Mouse (Mus musculus) CH12.LX (cell line): ENCODE results near the gene Ccr10. TPM values are rescaled to one million over a fixed set of nuclear protein-coding genes. Genes with fewer than 3 reads are reported as not detected.
A peak's percentile ranks its signal among the peaks of the same experiment; 100 is the strongest.
"Not testable (repeated sequence)": the region's sequence is repeated elsewhere in the genome, so short reads cannot be mapped to it uniquely, and the experiment has no call there.

Experiments used
- DNase-seq: peaks from one replicate; pipeline ENCODE4 v3.0.0-alpha.2; 2013; ENCODE audit errors: extremely low read depth
- H3K27ac ChIP-seq: 2 replicates; pipeline ENCODE4 v1.5.1; 2012; ENCODE audit warnings: low read depth, mild to moderate bottlenecking, control low read depth, moderate library complexity; ENCODE audit not compliant: insufficient read depth
- H3K27me3 ChIP-seq: replicated peaks from 2 replicates; pipeline ENCODE3; 2012; ENCODE audit warnings: inconsistent platforms
- H3K36me3 ChIP-seq, 2 experiments: replicated peaks in 1 of 2; 2 replicates each; pipeline versions ENCODE3 to v1.6.1; 2012; ENCODE audit warnings: inconsistent platforms in 1 of 2, low read length in 1 of 2, mild to moderate bottlenecking in 1 of 2, mixed read lengths in 1 of 2, moderate library complexity in 1 of 2; ENCODE audit not compliant: control insufficient read depth in 1 of 2, insufficient read depth in 1 of 2
- H3K4me1 ChIP-seq, 2 experiments: 2 replicates each; pipeline ENCODE4 v1.6.1; 2012; ENCODE audit warnings: inconsistent platforms in 1 of 2, moderate library complexity in 1 of 2; ENCODE audit not compliant: insufficient read depth in 2 of 2, control insufficient read depth in 1 of 2
- H3K4me2 ChIP-seq: 2 replicates; pipeline ENCODE4 v1.6.1; 2012; ENCODE audit warnings: low read depth, mild to moderate bottlenecking, control low read depth; ENCODE audit not compliant: poor library complexity, insufficient read depth, severe bottlenecking
- H3K4me3 ChIP-seq, 3 experiments: fragments of 150-350 bp in 1 of 3; sonication (generic) in 1 of 3; replicated peaks in 1 of 3; 2 replicates each; pipeline versions ENCODE3 to v1.5.1; 2011 to 2012; ENCODE audit warnings: low read depth in 2 of 3, low read length in 2 of 3, mild to moderate bottlenecking in 2 of 3, moderate library complexity in 2 of 3, control low read depth in 1 of 3, improper control_type of control experiment in 1 of 3, inconsistent platforms in 1 of 3, mixed read lengths in 1 of 3; ENCODE audit not compliant: poor library complexity in 1 of 3
- H3K79me2 ChIP-seq: replicated peaks from 2 replicates; pipeline ENCODE4 v1.6.1; 2012; ENCODE audit warnings: mild to moderate bottlenecking, moderate library complexity; ENCODE audit not compliant: control insufficient read depth, poor library complexity, insufficient read depth, severe bottlenecking; ENCODE audit errors: extremely low read depth
- H3K9ac ChIP-seq: 2 replicates; pipeline ENCODE4 v1.6.1; 2012; ENCODE audit warnings: low read depth, mild to moderate bottlenecking, control low read depth, moderate library complexity; ENCODE audit not compliant: insufficient read depth
- H3K9me3 ChIP-seq: replicated peaks from 2 replicates; pipeline ENCODE3; 2012; ENCODE audit warnings: low read length, inconsistent platforms, mixed read lengths
- CHD1 ChIP-seq: IDR thresholded peaks from 2 replicates; pipeline ENCODE4 v1.6.1; 2012; ENCODE audit warnings: low read depth, low read length, improper control_type of control experiment, inconsistent platforms
- CHD2 ChIP-seq: IDR thresholded peaks from 2 replicates; pipeline ENCODE4 v1.6.1; 2011; ENCODE audit warnings: low read length, improper control_type of control experiment
- CTCF ChIP-seq, 2 experiments: IDR thresholded peaks in 1 of 2; conservative IDR thresholded peaks in 1 of 2; 2 replicates each; pipeline ENCODE4 v1.5.1; 2011 to 2012; ENCODE audit warnings: low read depth in 2 of 2, low read length in 2 of 2, improper control_type of control experiment in 1 of 2, inconsistent platforms in 1 of 2, mild to moderate bottlenecking in 1 of 2, moderate library complexity in 1 of 2
- E2F4 ChIP-seq: IDR thresholded peaks from 2 replicates; pipeline ENCODE4 v1.6.1; 2011; ENCODE audit warnings: low read depth, low read length, improper control_type of control experiment; ENCODE audit not compliant: insufficient replicate concordance
- ETS1 ChIP-seq: conservative IDR thresholded peaks from 2 replicates; pipeline ENCODE4 v1.6.1; 2012; ENCODE audit warnings: low read depth, mild to moderate bottlenecking, inconsistent platforms, low read length, improper control_type of control experiment, moderate library complexity
- GABPA ChIP-seq: IDR thresholded peaks from 2 replicates; pipeline ENCODE4 v1.6.1; 2012; ENCODE audit warnings: low read depth, low read length, improper control_type of control experiment, inconsistent platforms; ENCODE audit not compliant: insufficient replicate concordance
- HCFC1 ChIP-seq: IDR thresholded peaks from 2 replicates; pipeline ENCODE4 v1.6.1; 2012; ENCODE audit warnings: low read depth, mild to moderate bottlenecking, inconsistent platforms, low read length, improper control_type of control experiment
- IRF4 ChIP-seq: IDR thresholded peaks from 2 replicates; pipeline ENCODE4 v1.6.1; 2014; ENCODE audit warnings: low read depth, mild to moderate bottlenecking, inconsistent platforms, low read length, improper control_type of control experiment
- MAFK ChIP-seq: IDR thresholded peaks from 2 replicates; pipeline ENCODE4 v1.6.1; 2011; ENCODE audit warnings: low read length, improper control_type of control experiment; ENCODE audit not compliant: insufficient replicate concordance
- MAX ChIP-seq: IDR thresholded peaks from 2 replicates; pipeline ENCODE4 v1.6.1; 2011; ENCODE audit warnings: low read length, improper control_type of control experiment
- MAZ ChIP-seq: IDR thresholded peaks from 2 replicates; pipeline ENCODE4 v1.6.1; 2012; ENCODE audit warnings: low read depth, mild to moderate bottlenecking, inconsistent platforms, low read length, improper control_type of control experiment, moderate library complexity
- MEF2A ChIP-seq: IDR thresholded peaks from 2 replicates; pipeline ENCODE4 v1.6.1; 2014; ENCODE audit warnings: low read depth, mild to moderate bottlenecking, inconsistent platforms, low read length, improper control_type of control experiment, borderline replicate concordance
- MYC ChIP-seq: IDR thresholded peaks from 2 replicates; pipeline ENCODE4 v1.6.1; 2011; ENCODE audit warnings: low read depth, mild to moderate bottlenecking, improper control_type of control experiment, low read length
- NRF1 ChIP-seq: IDR thresholded peaks from 2 replicates; pipeline ENCODE4 v1.6.1; 2014; ENCODE audit warnings: low read depth, mild to moderate bottlenecking, inconsistent platforms, low read length, improper control_type of control experiment, moderate library complexity
- POLR2A ChIP-seq: IDR thresholded peaks from 2 replicates; pipeline ENCODE4 v1.6.1; 2011; ENCODE audit warnings: low read depth, mild to moderate bottlenecking, improper control_type of control experiment, low read length
- RAD21 ChIP-seq: IDR thresholded peaks from 2 replicates; pipeline ENCODE4 v1.6.1; 2011; ENCODE audit warnings: low read depth, mild to moderate bottlenecking, low read length, improper control_type of control experiment, moderate library complexity
- RCOR1 ChIP-seq: conservative IDR thresholded peaks from 2 replicates; pipeline ENCODE4 v1.6.1; 2012; ENCODE audit warnings: low read depth, mild to moderate bottlenecking, inconsistent platforms, low read length, improper control_type of control experiment
- SIN3A ChIP-seq: IDR thresholded peaks from 2 replicates; pipeline ENCODE4 v1.6.1; 2012; ENCODE audit warnings: low read length, improper control_type of control experiment, inconsistent platforms
- SMC3 ChIP-seq: IDR thresholded peaks from 2 replicates; pipeline ENCODE4 v1.6.1; 2011; ENCODE audit warnings: low read depth, low read length, improper control_type of control experiment
- TBP ChIP-seq: conservative IDR thresholded peaks from 2 replicates; pipeline ENCODE4 v1.6.1; 2011; ENCODE audit warnings: low read depth, low read length, improper control_type of control experiment
- TCF12 ChIP-seq: IDR thresholded peaks from 2 replicates; pipeline ENCODE4 v1.6.1; 2014; ENCODE audit warnings: low read depth, mild to moderate bottlenecking, inconsistent platforms, low read length, improper control_type of control experiment
- UBTF ChIP-seq: IDR thresholded peaks from 2 replicates; pipeline ENCODE4 v1.6.1; 2012; ENCODE audit warnings: low read depth, mild to moderate bottlenecking, inconsistent platforms, low read length, improper control_type of control experiment, moderate library complexity
- USF1 ChIP-seq: IDR thresholded peaks from 2 replicates; pipeline ENCODE4 v1.6.1; 2014; ENCODE audit warnings: low read depth, mild to moderate bottlenecking, inconsistent platforms, low read length, improper control_type of control experiment
- USF2 ChIP-seq: conservative IDR thresholded peaks from 2 replicates; pipeline ENCODE4 v1.6.1; 2011; ENCODE audit warnings: low read depth, low read length, improper control_type of control experiment
- ZC3H11A ChIP-seq: IDR thresholded peaks from 2 replicates; pipeline ENCODE4 v1.6.1; 2012; ENCODE audit warnings: low read depth, mild to moderate bottlenecking, inconsistent platforms, low read length, improper control_type of control experiment
- ZMIZ1 ChIP-seq: IDR thresholded peaks from 2 replicates; pipeline ENCODE4 v1.6.1; 2012; ENCODE audit warnings: low read depth, mild to moderate bottlenecking, inconsistent platforms, low read length, improper control_type of control experiment
- ZNF384 ChIP-seq: IDR thresholded peaks from 2 replicates; pipeline ENCODE4 v1.6.1; 2012; ENCODE audit warnings: low read depth, low read length, improper control_type of control experiment, inconsistent platforms
- dilution Hi-C: fragments of 300-500 bp; cut with MboI; formaldehyde crosslinking; loops from 2 replicates; pipeline ENCODE4 v1.14.3; 2020; ENCODE audit warnings: low sequenced_read_pairs; ENCODE audit not compliant: extremely low pct_unique_long_range_greater_than_20kb, extremely low pct_ligation_motif_present
- in situ Hi-C: fragments of 300-500 bp; cut with MboI; formaldehyde crosslinking; loops from 3 replicates; pipeline ENCODE4 v1.14.3; 2019; ENCODE audit warnings: low sequenced_read_pairs, low pct_ligation_motif_present, low pct_unique_long_range_greater_than_20kb, mixed read lengths
- polyA plus RNA-seq: library from polyadenylated mRNA; unstranded; fragments of >175 nt; gene quantifications from 2 replicates; pipeline ENCODE4 v1.2.1, GENCODE M21; 2012; ENCODE audit warnings: low read depth; ENCODE audit not compliant: insufficient read length
- total RNA-seq, 2 experiments: library from RNA; depleted of rRNA; stranded (reverse); fragments of 300-350 nt in 1 of 2; fragments of >200 nt in 1 of 2; gene quantifications; 2 replicates each; pipeline ENCODE4 v1.2.3; 2012 to 2014

Gene Ccr10
- total and polyA plus RNA-seq, 3 experiments: 12.3 to 29.6 (median 17.2) TPM

DNA sequence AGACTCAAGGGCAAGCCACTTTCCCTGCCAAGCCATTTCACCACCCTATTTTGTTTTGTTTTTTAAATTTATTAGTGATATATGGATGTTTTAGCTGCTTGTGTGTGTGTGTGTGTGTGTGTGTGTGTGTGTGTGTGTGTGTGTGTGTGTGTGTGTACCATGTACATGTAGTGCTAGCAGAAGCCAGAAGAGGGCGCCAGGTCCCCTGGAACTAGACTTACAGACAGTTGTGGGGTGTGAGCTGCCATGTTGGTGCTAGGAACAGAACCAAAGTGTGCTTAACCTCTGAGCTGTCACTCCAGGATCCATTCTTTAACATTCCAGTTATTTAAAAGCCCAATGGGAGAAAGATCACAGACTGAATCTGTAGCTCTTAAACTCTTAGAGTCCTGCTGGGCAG is 48.2 kb downstream of the Ccr10 start:
- no peak for DNase-seq
- no peak overlapping the region for H3K4me3 ChIP-seq
- H3K4me1 ChIP-seq: peaks cover 13 to 39% of the 10 kb centered on the region in 2 experiments
- H3K9ac ChIP-seq: no peak overlapping the region
- H3K4me2 ChIP-seq: no peak overlapping the region
- no peaks in the 10 kb centered on the region for H3K27me3 ChIP-seq
- in situ Hi-C loops: no loop called here
- dilution Hi-C loops: no loop called here
- H3K27ac ChIP-seq: no peak overlapping the region
- H3K9me3 ChIP-seq: peaks cover 22% of the 10 kb centered on the region
- no peaks in the 10 kb centered on the region for H3K79me2 ChIP-seq
- TF ChIP-seq TBP: no peak
- TF ChIP-seq CHD1: no peak
- peak; percentile 26 for TF ChIP-seq RAD21
- no peak for TF ChIP-seq GABPA
- no peak for TF ChIP-seq MEF2A
- TF ChIP-seq ZC3H11A: no peak
- no peak for TF ChIP-seq UBTF
- TF ChIP-seq IRF4: no peak
- no peak for TF ChIP-seq ZMIZ1
- TF ChIP-seq ZNF384: no peak
- no peak for TF ChIP-seq HCFC1
- no peak for TF ChIP-seq NRF1
- TF ChIP-seq ETS1: no peak
- TF ChIP-seq SMC3: 0 out of 2 replicates have a peak, but pooled peaks have one; percentile 18
- TF ChIP-seq TCF12: no peak
- TF ChIP-seq MAZ: no peak
- TF ChIP-seq MAX: no peak
- no peak for TF ChIP-seq RCOR1
- TF ChIP-seq E2F4: no peak
- no peak for TF ChIP-seq USF1
- peak in 1 of 2 experiments; percentile 53; a peak in 2 of 4 replicates for TF ChIP-seq CTCF (conservative IDR thresholded peaks at IDR 0.05 in 1 of 2, IDR thresholded peaks at IDR 0.05 in 1 of 2; ENCODE audit: low read depth in 2 of 2, low read length in 2 of 2)
- no peak for TF ChIP-seq USF2
- TF ChIP-seq POLR2A: no peak
- no peak for TF ChIP-seq CHD2
- no peak for TF ChIP-seq MYC
- no peak for TF ChIP-seq MAFK
- no peak for TF ChIP-seq SIN3A
- TF ChIP-seq, all 38 proteins: peak for 3
- peaks cover 45 to 51% of the 10 kb centered on the region in 2 experiments for H3K36me3 ChIP-seq

- H3K27ac ChIP-seq, DNase-seq, H3K27me3 ChIP-seq, dilution Hi-C loops, H3K9ac ChIP-seq, in situ Hi-C loops, H3K4me2 ChIP-seq, H3K4me3 ChIP-seq: not testable (repeated sequence)
- H3K79me2 ChIP-seq: peaks cover 18% of the 10 kb centered on the region
- H3K4me1 ChIP-seq: peaks cover 7 to 38% of the 10 kb centered on the region in 2 experiments; a peak in 3 of 4 replicates
- H3K9me3 ChIP-seq: peaks cover 15% of the 10 kb centered on the region
- H3K36me3 ChIP-seq: peaks cover 45 to 56% of the 10 kb centered on the region in 2 experiments
These were observed 50.2 kb downstream of the Ccr10 start for GRCm38 (mm10) chr11:101125008-101125407.

DNA sequence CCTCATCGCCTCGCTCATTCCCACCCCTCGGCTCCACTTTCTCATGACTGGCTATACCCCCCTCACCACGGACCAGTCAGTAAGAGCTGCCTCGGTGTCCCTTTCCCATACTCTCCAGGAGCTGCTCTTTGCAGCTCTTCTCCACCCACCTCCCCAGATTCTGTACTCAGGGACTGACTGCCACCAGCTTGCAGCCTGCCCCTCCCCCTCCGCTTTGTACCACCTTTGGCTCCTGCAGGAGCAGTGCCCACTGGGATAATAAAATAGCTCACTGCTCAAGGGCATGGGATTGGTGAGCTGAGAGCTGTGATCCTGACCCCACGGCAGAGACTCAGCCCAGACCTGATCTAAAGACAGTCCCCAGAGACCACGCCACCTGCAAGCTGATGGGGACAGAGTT is 50.7 kb downstream of the Ccr10 start:
- H3K27ac ChIP-seq, dilution Hi-C loops, H3K9ac ChIP-seq, H3K4me2 ChIP-seq, DNase-seq, H3K4me3 ChIP-seq, in situ Hi-C loops, H3K27me3 ChIP-seq: not testable (repeated sequence)
- Histone ChIP-seq H3K4me1 (peaks cover 6 to 36% of the 10 kb centered on the region in 2 experiments; a peak in 3 of 4 replicates), H3K9me3 (peaks cover 15% of the 10 kb centered on the region), H3K36me3 (peaks cover 45 to 56% of the 10 kb centered on the region in 2 experiments), H3K79me2 (peaks cover 18% of the 10 kb centered on the region)
